Mouse (Mus musculus) common myeloid progenitor, adult 5-6 weeks (primary cell): ENCODE data around the gene Rchy1. TPM values are rescaled to one million over a fixed set of nuclear protein-coding genes. Genes with fewer than 3 reads are reported as not detected.
"Not testable (repeated sequence)": the region's sequence is repeated elsewhere in the genome, so short reads cannot be mapped to it uniquely, and the experiment has no call there.

Experiments used
- ATAC-seq: replicated peaks from 2 replicates; pipeline ENCODE4 v1.8.0; 2016; ENCODE audit warnings: low read depth, mild to moderate bottlenecking, moderate TSS enrichment, inconsistent platforms; ENCODE audit not compliant: poor library complexity, severe bottlenecking
- total RNA-seq: library from RNA; stranded (forward); fragments of 200-1000, 187-1606 nt; gene quantifications from 2 replicates; pipeline ENCODE4 v1.2.3, GENCODE M21; 2017

Gene Rchy1
- total RNA-seq, 1 experiment from 2014 or later: 47.8 TPM

- no peak; the same call in 1 of the 2 replicates for ATAC-seq
Measured at GRCm38 (mm10) chr5:91961370-91961769, 1.5 kb downstream of the Rchy1 start.

GRCm38 (mm10) chr5:91960606-91961254 is 2.1 kb downstream of the Rchy1 start:
- ATAC-seq: peak; percentile 27

DNA sequence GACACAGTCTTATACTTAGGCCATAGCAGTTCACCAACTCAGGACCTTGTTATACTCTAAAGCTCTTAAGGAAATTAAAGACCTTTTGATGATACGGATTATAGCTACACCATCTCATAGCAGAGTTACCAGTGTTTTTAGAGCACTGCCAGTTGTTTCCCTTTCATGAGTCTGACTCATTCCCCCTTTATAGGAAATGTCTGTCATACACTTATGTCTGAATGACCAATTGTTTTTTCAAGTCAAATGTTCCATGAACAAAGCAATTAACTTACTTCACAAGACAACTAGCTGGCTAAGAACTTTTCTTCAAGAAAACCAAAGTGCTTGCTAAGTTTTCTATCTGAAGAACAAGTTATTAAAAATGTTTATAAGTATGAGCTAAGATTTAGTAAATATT is 2.9 kb downstream of the Rchy1 start:
- ATAC-seq: no peak

- no peak for ATAC-seq
Measured at GRCm38 (mm10) chr5:91959096-91959495, 3.8 kb downstream of the Rchy1 start.

- ATAC-seq: no peak
Measured at GRCm38 (mm10) chr5:91956991-91957760, 5.7 kb downstream of the Rchy1 start.

GRCm38 (mm10) chr5:91951404-91951803 is 11.5 kb downstream of the Rchy1 start:
- peak; percentile 68; the same call in 1 of the 2 replicates for ATAC-seq

GRCm38 (mm10) chr5:91949441-91949840 is 13.4 kb downstream of the Rchy1 start:
- ATAC-seq: no peak

GRCm38 (mm10) chr5:91947008-91947407 is 15.9 kb downstream of the Rchy1 start:
- 0 out of 2 replicates have a peak, but pooled peaks have one; percentile 36 for ATAC-seq

DNA sequence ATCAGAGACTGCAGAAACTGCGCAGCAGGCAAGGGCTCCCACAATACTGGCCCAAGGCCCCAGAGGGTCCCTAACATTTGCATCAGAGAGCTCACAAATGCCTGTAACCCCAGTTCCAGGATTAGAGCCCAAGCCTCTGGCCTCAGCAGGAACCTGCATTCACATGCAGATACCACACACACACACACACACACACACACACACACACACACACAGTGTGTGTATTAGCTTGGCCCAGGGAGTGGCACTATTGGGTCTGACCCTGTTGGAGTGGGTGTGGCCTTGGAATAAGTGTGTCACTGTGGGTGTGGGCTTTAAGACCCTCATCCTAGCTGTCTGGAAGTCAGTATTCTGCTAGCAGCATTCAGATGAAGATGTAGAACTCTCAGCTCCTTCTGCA is 17.3 kb downstream of the Rchy1 start:
- ATAC-seq: not testable (repeated sequence)

GRCm38 (mm10) chr5:91913231-91913630 is 49.6 kb downstream of the Rchy1 start:
- ATAC-seq: no peak

- ATAC-seq: no peak
Measured at GRCm38 (mm10) chr5:91911384-91912106, 51.3 kb downstream of the Rchy1 start.

- no peak for ATAC-seq
Measured at GRCm38 (mm10) chr5:91910616-91911015, 52.3 kb downstream of the Rchy1 start.

- ATAC-seq: no peak
Measured at GRCm38 (mm10) chr5:91909010-91909620, 53.8 kb downstream of the Rchy1 start.

Other genes starting within 250 kb of the Rchy1 start
- not detected in 2 replicates for gene Odaph, start 24.4 kb upstream of the Rchy1 start, total RNA-seq
- gene Cdkl2, start 80.8 kb upstream of the Rchy1 start, total RNA-seq: 0.39 and 3.8 TPM in 2 replicates
- 120 and 126 TPM in 2 replicates for gene G3bp2, start 120.7 kb upstream of the Rchy1 start, total RNA-seq
- 24.9 and 25.6 TPM in 2 replicates for gene Uso1, start 174.9 kb upstream of the Rchy1 start, total RNA-seq